Mouse (Mus musculus): ENCODE measurements around the gene Dbndd2.
A peak's percentile ranks its signal among the peaks of the same experiment; 100 is the strongest.

Dbndd2 gene

GRCm38 (mm10) chr2:164454846-164455245, 31.1 kb upstream of the Dbndd2 start:
- DNase-seq, result peak; percentile 82

GRCm38 (mm10) chr2:164455421-164456190, 30.3 kb upstream of the Dbndd2 start:
- peak; percentile 35 for DNase-seq

- no peak for DNase-seq
Observed at GRCm38 (mm10) chr2:164456413-164456812, 29.5 kb upstream of the Dbndd2 start.

GRCm38 (mm10) chr2:164456864-164457300, 29.0 kb upstream of the Dbndd2 start, which contains the start of gene Sys1:
Gene Sys1, plus strand, starts transcription at chr2:164456964.
- DNase-seq, result peak; percentile 40

GRCm38 (mm10) chr2:164457942-164458341, 28.0 kb upstream of the Dbndd2 start:
- DNase-seq, result peak; percentile 70

GRCm38 (mm10) chr2:164458535-164458934, 27.4 kb upstream of the Dbndd2 start:
- DNase-seq, result no peak

GRCm38 (mm10) chr2:164460745-164461551, 25.0 kb upstream of the Dbndd2 start, which contains the start of gene Gm20458:
Gene Gm20458, plus strand, starts transcription at chr2:164460967.
- peak; percentile 96 for DNase-seq

- no peak for DNase-seq
Observed at GRCm38 (mm10) chr2:164465161-164465560, 20.7 kb upstream of the Dbndd2 start.

GRCm38 (mm10) chr2:164466787-164467186, 19.1 kb upstream of the Dbndd2 start:
- DNase-seq, result no peak

- peak; percentile 81 for DNase-seq
Observed at GRCm38 (mm10) chr2:164470254-164470653, 15.7 kb upstream of the Dbndd2 start.

GRCm38 (mm10) chr2:164473624-164474023, 12.3 kb upstream of the Dbndd2 start, which contains the start of gene Trp53tg5:
Gene Trp53tg5, minus strand, starts transcription at chr2:164473724.
- DNase-seq, result no peak

GRCm38 (mm10) chr2:164486258-164487114, 580 bp downstream of the Dbndd2 start:
- peak; percentile 86 for DNase-seq

- DNase-seq, result no peak
Observed at GRCm38 (mm10) chr2:164487115-164487527, 1.2 kb downstream of the Dbndd2 start.

GRCm38 (mm10) chr2:164487812-164488211, 1.9 kb downstream of the Dbndd2 start:
- no peak for DNase-seq

- DNase-seq, result no peak
Observed at GRCm38 (mm10) chr2:164494126-164494525, 8.2 kb downstream of the Dbndd2 start.

GRCm38 (mm10) chr2:164496331-164496730, 10.4 kb downstream of the Dbndd2 start:
- no peak for DNase-seq

- peak; percentile 92 for DNase-seq
Observed at GRCm38 (mm10) chr2:164496847-164497690, 11.2 kb downstream of the Dbndd2 start, which contains the start of gene Pigt. Gene Pigt, plus strand, starts transcription at chr2:164497520.

- no peak for DNase-seq
Observed at GRCm38 (mm10) chr2:164497691-164498268, 11.9 kb downstream of the Dbndd2 start.

GRCm38 (mm10) chr2:164499317-164499716, 13.4 kb downstream of the Dbndd2 start:
- DNase-seq, result no peak

- peak; percentile 37 for DNase-seq
Observed at GRCm38 (mm10) chr2:164500511-164500910, 14.6 kb downstream of the Dbndd2 start.

GRCm38 (mm10) chr2:164504919-164505318, 19.0 kb downstream of the Dbndd2 start:
- no peak for DNase-seq
